Mouse (Mus musculus): Measurements from ENCODE around the gene Dbndd2.

The Dbndd2 gene

DNA sequence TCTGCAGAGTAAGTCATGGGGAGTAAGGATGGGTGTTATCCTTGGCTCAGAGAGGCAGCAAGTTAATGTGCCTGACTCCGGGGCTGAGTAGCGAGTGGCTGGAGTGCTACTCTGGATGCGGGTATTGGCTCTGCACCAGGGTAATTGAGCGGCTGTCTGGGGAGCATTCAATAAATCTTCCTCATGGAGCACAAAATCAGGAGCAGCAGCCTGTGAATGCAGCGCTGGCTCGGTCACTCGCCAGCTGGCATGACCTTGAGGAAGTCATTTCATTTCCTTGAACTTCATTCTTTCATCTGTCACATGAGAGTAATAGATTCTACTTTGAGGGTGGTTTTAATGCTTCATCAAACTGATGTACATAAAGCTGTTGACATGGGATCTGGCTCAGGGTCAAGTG is 14.6 kb downstream of the Dbndd2 start:
- DNase-seq (ENCODE audit: low spot score in 2 of 2): peak in 1 of 2 experiments; percentile 36

DNA sequence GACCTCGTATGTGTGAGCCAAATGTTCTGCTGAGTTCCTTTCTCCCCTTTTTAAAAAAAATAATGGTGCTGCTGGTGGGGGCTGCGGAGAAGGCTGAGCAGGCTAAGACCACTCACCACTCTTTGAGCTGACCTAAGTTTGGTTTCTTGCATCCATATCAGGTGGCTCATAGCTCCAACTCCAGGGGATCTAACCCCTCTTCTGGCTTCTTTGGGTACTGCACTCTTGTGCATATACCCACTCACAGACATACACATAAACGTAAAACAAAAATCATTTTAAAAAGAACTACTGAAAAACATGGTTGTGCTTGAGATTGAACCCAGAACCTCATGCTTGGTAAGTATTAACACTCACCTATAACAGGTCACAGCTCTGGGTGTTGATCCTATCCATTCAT is 19.0 kb downstream of the Dbndd2 start:
- DNase-seq (ENCODE audit: low spot score in 2 of 2): no peak

DNA sequence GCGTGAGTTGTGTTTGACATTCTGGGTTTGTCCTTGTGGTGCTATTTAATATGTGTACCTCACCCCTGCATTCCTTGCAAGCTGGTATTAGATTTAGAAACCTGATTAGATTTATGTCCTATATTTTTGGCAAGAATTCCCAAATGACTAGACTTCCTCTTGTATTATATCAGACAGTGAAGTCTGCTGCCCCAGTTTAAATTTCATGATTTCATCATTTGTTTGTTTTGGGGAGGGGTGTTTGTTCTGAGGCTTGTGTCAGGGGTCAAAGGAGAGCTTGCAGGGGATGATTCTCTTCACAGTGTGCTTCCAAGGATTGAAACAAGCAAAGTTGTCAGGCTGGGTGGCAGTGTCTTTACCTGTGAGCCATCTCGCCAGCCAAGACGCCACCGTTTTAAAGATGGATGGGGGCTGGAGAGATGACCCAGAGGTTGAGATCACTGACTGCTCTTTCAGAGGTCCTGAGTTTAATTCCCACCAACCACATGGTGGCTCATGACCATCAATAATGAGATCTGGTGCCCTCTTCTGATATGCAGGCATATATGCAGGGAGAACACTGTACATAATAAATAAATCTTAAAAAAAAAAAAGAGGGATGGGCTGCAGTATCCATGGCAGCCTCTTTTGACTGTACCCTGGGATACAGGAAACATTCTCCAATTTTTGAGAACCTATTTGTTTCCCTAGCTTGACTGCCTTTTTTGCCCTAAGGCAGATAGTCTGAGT is 19.9 kb downstream of the Dbndd2 start:
- DNase-seq (ENCODE audit: low spot score in 2 of 2): no peak

DNA sequence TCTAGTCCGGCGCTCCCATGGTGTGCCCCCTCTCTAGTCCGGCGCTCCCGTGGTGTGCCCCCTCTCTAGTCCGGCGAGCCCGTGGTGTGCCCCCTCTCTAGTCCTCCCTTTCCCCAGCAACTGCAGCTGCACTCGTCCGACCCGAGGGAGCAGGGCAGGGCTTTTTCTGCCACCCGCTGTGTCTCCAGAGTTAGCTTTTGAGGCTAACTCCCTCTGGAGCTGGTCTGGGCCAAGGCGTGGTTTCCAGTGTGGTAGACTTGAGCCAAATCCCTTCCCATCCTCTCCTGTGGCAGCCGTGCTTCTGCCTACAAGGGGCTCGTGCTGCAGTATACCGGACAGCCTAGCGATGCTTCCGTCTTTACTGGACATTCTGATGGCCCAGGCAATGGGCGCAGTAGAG is 21.9 kb downstream of the Dbndd2 start:
- DNase-seq (ENCODE audit: low spot score in 2 of 2): no peak

DNA sequence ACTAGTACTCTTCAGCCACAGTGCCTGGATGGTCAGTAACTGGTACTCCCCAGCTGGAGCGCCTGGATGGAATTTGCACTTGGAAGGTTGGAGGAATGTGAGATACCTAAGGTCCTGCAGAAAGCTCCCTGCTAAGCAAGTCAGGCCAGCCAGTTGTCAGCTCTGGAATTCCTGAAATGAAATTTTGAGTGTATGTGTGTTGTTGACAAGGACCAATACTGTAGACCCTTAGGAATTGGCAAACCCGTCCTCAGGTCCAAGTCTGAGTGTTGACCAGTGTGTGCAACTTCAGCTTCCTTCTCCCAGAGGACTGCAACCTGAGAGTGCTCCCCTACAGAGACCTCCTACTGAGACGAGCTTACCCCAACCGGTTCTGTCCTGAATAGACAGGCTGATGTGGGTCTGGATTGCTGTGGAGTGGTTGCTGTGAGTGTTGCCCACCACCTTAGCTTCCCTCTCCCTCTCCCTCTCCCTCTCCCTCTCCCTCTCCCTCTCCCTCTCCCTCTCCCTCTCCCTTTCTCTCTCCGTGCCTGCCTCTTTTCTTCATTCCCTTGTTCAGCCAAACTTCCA is 24.8 kb downstream of the Dbndd2 start:
- DNase-seq (ENCODE audit: low spot score in 2 of 2): no peak

DNA sequence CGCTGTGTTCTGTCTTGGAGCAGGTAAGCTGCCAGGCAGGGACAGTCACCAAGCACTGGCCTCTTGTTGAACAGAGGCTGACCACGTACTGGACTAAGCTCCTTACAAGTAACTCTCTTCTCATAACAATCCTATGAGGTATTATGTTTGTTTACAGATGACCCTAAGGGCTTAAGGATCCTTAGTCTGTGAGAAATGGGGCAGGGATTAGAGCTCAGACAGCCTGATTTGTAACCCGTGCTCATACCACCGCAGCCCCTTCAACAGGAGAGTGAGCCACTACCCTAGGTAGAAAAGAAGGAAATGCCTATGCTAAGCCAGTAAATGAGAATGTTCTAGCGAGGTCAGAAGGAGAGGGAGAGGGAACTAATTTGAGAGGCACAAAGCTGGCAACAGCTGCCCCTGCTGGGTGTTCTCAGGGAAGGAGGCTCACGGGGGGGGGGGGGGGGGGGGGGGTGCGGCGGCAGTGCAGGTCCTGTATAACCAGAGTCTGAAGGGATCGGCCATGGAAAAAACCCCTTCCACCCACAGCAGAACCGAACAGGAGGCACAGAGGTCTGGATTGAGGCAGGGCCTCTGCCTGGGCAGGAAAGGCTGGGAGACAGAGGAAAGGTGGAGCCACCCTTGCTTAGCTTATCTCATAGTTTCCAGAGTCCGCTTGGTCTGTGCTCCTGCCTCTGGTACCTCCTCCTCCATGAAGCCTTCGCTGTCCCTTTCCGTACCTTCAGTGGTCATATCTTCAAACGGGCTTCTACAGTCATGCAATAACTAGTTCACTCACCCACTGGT is 26.4 kb downstream of the Dbndd2 start:
- no peak for DNase-seq (ENCODE audit: low spot score in 2 of 2)

DNA sequence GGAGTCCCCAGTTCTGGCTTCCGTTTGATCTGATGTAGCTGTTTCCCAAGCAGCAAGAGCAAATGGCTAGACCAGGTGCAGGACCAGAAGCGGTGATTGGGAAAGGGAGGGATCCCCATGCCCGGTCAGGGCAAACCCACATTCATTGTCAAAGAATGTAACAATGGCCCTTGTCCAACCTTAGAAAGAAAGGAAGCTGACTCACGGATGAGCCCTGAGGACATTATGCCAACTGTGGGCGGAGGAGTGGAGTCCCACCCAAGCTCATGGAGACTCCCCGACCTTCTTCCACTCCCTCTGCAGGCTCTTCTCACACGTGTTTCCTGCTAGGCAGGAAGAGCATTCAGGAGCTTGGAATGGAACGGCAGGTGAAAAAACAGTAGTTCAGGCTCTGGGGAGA is 27.5 kb downstream of the Dbndd2 start:
- no peak for DNase-seq (ENCODE audit: low spot score in 2 of 2)

DNA sequence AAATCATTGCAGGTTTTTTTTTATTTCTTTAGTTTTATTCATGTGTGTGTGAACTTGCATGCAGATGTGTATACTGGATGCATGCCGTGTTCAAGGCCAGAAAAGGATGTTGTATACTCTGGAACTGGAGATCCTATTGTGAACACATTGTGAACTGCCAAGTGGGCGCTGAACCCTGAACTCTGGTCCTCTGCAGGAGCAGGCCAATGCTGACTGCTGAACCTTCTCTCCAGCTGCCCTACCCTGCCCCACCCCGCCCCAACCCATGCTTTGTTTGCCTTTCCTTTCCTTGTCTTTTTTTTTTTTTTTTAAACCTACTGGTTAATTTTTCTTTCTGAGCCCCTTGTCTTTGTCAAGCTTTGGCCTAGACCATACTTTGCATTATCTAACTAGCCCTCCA is 29.0 kb downstream of the Dbndd2 start:
- no peak for DNase-seq (ENCODE audit: low spot score in 2 of 2)

DNA sequence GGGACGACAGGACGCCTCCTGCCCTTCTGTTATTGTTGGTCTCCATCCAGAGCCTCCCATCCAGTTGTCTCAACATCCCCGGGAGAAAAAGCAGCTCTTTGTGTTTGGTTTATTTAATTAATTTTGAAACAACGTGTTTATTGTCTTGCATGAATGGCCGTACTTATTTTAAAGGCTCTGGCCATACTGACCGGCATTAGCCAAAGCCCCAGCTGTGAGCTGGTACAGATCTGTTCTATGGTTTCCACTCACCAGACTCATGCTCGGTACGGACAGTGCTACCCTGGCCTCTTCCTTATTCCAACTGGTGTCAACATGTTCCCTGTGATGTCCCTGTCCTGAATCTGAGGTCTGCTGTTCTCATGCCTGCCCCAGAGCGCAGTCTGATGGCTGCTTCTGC is 30.0 kb downstream of the Dbndd2 start:
- no peak for DNase-seq (ENCODE audit: low spot score in 2 of 2)

DNA sequence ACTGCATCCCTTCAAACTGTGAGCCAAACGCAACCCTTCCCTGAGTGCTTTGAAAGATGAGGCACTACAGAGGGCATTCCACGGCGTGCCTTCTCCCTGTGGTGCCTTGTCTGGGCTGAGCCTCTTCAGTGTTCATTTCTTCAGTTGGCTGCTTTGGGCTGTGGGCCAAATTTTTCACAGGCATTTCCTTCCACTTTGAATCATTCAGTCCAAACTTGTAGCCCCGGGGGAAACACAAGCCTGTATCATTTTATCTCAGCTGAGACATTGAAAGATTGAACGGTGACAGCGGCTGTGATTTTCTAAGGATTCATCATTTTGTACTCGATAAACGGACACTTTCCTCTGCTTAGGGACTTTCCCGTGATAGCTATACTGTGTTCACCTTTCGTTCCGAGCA is 30.7 kb downstream of the Dbndd2 start:
- no peak for DNase-seq (ENCODE audit: low spot score in 2 of 2)

DNA sequence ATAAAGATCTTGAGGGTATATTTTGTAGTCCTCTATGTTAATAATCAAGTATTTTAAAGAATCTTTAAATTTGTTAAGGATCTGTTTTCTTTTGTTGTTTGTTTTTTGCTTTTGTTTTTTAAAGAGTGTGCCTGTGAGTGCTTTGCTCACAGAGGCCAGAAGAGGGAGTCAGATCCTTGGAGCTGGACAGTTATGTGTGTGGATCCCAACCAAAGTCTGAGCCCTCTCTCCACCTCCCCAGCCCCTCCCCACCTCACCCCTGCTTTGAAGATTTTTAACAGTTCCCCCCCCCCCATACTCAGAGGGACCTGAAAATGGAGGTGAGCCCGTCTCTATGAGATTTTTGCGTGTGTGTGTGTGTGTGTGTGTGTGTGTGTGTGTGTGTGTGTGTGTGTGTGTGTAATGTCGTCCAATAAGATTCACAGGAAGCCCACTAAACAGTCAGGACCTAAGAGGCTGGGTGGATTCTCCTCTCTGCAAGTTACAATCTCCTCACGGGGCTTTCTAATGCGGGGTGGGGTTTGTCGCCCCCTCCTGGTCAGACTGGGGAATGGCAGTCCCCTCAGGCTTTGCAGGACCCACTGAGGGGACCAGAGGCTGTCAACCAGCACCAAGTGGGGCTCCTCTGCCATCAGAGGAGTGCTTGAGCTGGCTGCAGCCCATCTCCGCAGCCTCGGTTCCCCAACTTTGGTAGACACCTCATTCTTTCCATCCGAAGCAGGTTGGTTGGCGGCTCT is 31.7 kb downstream of the Dbndd2 start:
- DNase-seq (ENCODE audit: low spot score in 2 of 2): peak in 1 of 2 experiments; percentile 54

DNA sequence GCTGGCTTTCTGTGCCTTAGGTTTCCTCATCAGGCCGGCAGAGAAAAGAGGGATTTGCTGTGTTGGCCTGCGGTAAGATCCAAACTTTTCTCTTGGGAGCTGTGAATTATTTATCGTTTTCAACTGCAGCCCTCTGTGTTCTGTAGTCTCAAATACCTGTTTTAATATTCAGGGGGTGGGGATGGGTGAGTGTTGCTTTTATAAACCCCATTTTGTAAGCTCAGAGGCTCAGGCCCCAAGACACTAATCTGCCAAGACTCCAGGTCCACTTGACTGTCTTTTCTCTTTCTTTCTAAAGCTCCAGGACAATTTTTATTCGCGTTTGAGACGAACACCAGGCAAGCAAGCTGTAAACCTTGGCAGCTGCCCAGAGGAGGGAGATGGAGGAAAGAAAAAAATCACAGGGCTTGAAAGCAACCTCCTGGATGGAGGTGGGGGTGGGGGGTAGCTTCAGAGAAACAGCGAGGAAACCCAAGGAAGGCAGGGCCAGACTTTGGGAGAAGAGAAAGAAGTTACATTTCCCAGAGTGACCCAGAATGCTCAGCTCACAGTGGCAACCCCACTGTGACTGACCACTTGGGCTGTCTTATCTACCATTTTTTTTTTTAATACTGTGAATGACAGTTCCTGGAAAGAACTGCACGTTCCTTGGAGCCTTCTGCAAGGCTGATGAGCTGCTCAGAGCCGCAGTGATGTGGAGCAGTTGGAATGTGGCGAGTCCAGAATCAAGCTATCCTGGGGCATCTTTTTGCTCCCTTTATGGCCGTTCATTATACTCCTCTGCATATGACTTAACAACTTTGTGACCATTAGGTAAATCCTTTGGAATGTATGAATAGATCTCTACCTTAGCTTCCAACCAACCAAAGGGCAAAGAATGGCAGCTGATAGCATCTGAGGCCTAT is 32.6 kb downstream of the Dbndd2 start:
- no peak for DNase-seq (ENCODE audit: low spot score in 2 of 2)

DNA sequence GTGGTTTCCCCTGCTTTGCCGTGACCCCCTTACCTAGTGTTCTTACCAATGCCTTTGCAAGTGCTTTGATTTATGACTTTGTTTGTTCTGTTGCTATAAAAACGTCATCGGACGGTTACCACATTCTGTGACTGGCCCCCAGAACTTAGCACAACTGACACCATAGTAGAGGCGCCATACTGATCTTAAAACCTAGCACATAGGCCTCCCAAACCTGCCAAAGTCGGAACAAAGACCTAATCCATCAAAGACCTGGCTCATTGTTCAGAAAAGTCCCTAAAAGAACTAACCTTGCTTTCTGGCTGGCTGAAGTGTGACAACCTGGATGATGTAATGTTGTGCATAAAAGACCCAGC is 33.2 kb downstream of the Dbndd2 start:
- DNase-seq (ENCODE audit: low spot score in 2 of 2): no peak

DNA sequence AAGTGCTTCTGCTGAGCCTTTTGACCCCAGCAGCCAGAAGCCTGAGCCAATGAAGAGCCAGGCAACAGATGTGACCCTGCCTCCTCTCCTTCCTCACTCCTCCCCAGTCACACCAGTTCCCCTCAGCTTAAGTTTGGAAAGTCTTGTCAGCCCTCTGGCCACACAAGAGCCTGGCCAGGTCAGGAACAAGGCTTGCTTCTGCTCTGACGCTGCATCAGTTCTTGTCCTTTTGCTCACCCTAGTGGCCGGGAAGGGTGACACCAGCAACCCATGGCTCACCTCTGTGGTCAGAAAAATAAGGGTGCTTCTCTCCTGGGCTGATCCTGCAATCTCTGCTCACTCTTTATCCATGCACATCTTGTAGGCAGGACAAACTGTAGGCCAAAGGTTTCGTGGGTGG is 34.9 kb downstream of the Dbndd2 start:
- peak in 1 of 2 experiments; percentile 24 for DNase-seq (ENCODE audit: low spot score in 2 of 2)

DNA sequence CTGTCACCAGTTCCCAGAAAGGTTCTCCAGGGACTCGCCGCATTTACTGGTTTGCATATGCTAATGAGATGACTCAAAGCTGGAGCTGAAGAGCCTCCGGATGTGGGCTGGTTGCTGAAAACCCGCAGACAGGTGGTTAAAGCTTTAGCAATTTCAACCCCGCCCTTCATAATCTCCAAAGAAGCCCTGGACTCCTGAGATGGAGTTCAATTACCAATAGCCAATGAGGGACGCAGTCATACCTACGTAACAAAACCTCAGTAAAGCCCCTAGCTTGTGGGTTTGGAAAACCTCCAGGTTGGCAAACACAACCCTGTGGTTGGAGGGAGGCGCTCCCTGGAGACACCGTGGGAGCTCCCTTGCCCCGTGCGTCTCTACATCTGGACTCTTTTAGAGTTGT is 35.9 kb downstream of the Dbndd2 start:
- no peak for DNase-seq (ENCODE audit: low spot score in 2 of 2)

DNA sequence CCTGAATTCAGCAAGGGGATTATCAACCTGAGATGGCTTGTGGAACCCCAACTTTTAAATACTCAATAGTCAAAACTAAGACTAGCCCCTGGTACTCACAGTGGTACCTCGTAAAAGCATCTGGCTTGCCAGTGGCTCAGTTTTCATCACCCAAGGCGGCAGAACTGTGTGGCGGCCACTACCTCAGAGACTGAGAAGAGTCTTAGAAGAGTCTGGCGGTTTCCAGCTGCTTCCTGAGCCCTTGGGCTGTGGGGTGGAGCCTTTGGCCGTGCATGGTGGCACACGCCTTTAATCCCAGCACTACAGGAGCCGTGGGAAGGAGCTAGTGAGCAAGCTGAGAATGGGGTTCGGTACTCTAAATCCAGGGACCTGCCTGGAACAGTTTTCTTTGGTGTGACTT is 36.4 kb downstream of the Dbndd2 start:
- no peak for DNase-seq (ENCODE audit: low spot score in 2 of 2)

DNA sequence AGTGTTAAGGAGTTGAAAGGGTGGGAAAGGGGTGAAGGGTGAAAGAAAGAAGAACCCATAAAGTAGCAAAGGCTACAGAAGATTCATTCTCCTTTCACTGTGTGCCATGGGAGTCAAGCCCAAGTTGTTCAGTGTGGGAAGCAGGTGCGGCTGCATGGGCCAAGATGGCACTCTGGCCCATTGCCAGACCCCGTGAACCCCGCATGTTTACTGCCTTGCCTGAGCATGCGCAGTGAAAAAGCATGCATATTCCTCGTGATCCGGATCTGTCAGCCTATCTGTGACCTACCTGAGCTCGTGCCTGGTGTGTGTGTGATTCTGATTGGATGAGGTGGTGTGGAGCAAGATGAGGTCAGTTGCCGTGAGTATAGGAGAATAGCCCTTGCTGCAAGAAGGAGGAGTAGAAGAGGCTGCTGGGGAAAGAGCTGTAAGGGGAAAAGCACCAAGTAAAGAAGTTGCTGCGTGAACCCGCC is 37.4 kb downstream of the Dbndd2 start:
- peak in 1 of 2 experiments; percentile 43 for DNase-seq (ENCODE audit: low spot score in 2 of 2)

DNA sequence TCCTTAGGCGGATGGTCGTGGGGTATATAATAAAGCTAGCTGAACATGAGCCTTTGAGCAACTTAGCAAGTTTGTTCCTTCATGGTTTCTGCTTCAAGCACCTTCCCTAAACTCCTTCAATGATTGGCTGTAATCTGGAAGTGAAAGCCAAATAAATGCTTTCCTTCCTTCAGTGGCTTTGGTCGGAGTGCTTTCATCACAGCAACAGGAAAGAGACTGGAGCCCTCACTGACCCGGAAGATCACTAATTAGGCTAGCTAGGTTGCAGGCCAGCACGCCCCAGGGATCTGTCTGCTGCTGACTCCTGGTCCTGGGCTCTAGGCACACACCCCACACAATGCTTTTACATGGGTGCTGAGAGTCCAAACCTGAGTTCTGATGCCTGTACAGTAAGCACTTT is 42.7 kb downstream of the Dbndd2 start:
- DNase-seq (ENCODE audit: low spot score in 2 of 2): no peak

DNA sequence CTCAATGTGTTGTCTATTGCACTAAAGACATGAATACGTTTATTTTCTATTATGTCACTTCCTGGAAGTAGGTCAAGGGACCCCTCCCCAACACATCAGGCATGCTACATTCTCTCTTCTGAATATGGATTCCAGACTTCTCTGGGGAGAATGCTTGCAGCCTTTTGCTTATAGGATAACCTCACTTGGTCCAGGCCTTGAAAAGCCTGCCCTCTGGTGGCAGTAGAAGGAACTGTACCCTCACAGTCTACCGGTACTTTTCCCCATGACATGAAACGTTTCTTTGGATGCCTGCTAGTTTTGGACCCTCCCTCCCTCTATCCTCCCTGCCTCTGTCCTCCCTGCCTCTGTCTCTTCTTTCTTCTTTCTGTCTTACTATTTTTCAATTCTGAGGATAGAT is 45.3 kb downstream of the Dbndd2 start:
- peak; percentile 59 to 79 for DNase-seq (ENCODE audit: low spot score in 2 of 2)

DNA sequence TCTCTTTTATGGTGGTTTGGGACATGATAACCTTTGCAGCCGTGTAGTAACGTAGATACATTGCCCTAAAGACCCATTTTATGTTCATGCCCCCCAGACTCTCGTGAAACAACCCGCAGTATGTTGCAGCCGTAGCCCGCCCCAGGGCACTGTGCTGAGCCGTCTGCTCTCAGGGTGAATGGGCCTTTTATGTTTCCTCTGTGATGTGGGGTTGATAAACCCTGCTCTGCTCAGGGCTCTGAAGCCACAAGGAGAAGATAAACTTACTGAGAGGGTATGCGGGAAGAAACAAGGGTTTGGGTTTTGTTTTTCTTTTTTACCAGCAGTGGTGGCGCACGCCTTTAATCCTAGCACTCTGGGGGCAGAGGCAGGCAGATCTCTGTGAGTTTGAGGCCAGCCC is 48.4 kb downstream of the Dbndd2 start:
- DNase-seq (ENCODE audit: low spot score in 2 of 2): no peak

DNA sequence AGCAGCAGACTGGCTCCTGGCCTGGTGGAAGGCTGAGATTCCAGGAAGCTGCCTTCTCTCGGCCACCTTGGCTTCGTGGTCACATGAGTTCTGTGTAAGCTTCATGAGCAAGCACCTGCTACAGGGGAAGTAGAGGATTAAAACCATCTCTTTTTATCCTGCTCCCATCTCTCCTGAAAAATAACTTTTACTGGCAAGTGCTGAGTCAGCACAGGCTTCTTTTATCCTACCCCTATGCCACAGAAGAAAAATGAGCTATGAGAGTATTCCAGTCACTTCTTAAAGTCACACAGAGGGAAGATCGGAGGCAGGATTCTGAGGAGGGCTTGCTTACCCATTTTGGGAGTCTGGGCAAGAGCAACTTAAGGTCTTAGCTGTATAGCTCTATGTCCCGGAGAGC is 51.1 kb downstream of the Dbndd2 start:
- no peak for DNase-seq (ENCODE audit: low spot score in 2 of 2)

Measured in cerebellum, postnatal 4 days (tissue).